Mouse (Mus musculus) small intestine, adult 2 months (tissue): ENCODE data around the gene Ckb.

Experiments used
- CTCF ChIP-seq: fragments of 200-500 bp; IDR thresholded peaks from 2 replicates; pipeline ENCODE4 v1.5.1; 2012; ENCODE audit warnings: low read depth, mild to moderate bottlenecking, control low read depth, inconsistent platforms, low read length, moderate library complexity, mixed read lengths; ENCODE audit not compliant: insufficient replicate concordance, insufficient read length; ENCODE audit errors: extremely low read depth
- POLR2A ChIP-seq: fragments of 200-500 bp; IDR thresholded peaks from 2 replicates; pipeline ENCODE4 v1.6.1; 2012; ENCODE audit warnings: low read depth, mild to moderate bottlenecking, control low read depth, inconsistent platforms, low read length, moderate library complexity

- no peak for TF ChIP-seq CTCF
- no peak for TF ChIP-seq POLR2A
Observed at GRCm38 (mm10) chr12:111678670-111678933, 6.5 kb upstream of the Ckb start.
